Mouse (Mus musculus) embryonic fibroblast, embryonic 13.5 days (primary cell): ENCODE results near the gene Lim2.

Source experiments
- CTCF ChIP-seq: IDR thresholded peaks from 2 replicates; pipeline ENCODE4 v1.5.1; 2011; ENCODE audit warnings: mild to moderate bottlenecking, control low read depth, low read length, moderate library complexity, borderline replicate concordance; ENCODE audit not compliant: insufficient read depth
- POLR2A ChIP-seq: IDR thresholded peaks from 2 replicates; pipeline ENCODE4 v1.6.1; 2011; ENCODE audit warnings: low read depth, mild to moderate bottlenecking, control low read depth, low read length, moderate library complexity

DNA sequence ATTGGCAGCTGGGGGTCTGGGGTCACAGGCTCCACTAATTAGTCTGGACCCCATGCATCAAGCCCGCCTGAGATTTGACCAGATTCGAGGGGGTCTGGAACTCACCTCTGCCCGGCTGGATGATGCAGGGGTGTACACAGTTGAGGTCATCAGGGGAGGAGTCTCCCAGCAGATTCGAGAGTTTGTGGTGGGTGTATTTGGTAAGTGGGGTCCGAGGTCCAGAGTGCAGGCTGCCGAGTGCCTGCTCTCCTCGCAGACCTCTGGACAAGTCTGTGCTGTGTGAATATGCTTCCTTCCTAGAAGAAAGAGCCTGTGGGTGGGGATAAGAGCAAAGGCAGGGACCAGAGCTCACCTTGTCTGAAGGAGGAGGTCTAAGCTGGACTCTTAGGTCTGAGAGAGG, 36.5 kb downstream of the Lim2 start:
- no peak for TF ChIP-seq CTCF
- no peak for TF ChIP-seq POLR2A
